Mouse (Mus musculus) thymus, postnatal 10 days (tissue): ENCODE measurements around the gene 2610301B20Rik.
"Not testable (repeated sequence)": the region's sequence is repeated elsewhere in the genome, so short reads cannot be mapped to it uniquely, and the experiment has no call there.

ENCODE experiments used
- DNase-seq, 2 experiments: peaks; one replicate each; pipeline ENCODE4 v3.0.0; 2021; ENCODE audit warnings: low spot score in 2 of 2

Gene 2610301B20Rik

GRCm38 (mm10) chr4:10911417-10911816 lies 37.1 kb downstream of the 2610301B20Rik start:
- DNase-seq, result not testable (repeated sequence)

GRCm38 (mm10) chr4:10911909-10912478 lies 37.7 kb downstream of the 2610301B20Rik start:
- no peak for DNase-seq

GRCm38 (mm10) chr4:10912611-10913301 lies 38.5 kb downstream of the 2610301B20Rik start:
- DNase-seq, result peak; percentile 86 to 96

DNA sequence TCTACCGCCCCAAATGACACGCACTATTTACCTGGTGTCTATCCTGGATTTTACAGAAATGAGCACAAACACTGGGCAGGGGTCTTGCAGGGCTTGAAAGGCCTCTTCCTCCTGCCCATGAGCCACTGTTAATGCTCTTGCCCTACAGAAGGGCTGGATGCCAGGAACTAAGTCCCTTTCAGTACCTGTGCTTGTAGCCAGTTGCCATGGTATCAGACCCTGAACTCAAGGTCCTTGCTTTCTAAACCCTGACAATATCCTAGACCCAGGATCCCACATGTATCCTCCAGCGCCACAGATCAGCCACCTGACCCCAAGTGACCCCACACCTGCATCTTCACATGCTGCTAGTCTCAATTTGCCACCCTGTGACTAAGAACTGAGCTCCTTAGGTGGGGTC lies 39.1 kb downstream of the 2610301B20Rik start:
- no peak for DNase-seq

DNA sequence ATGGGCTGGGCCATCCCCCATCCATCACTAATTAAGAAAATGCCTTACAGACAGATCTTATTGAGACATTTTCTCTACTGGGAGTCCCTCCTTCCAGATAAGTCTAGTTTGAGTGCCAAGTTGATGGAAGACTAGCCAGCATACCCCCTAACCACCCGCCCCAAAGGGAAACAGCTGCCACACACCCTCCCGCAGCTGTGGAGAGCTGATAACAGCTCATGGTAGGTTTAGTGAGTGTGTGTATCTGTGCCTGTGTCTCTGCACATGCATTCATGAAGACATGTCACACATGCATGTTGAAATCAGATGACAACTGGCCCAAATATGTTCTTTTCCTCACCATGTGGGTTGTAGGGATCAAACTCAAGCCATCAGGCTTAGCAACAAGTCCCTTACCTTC lies 40.5 kb downstream of the 2610301B20Rik start:
- peak; percentile 58 to 62 for DNase-seq

- DNase-seq, result no peak
Observed at GRCm38 (mm10) chr4:10915271-10915670, 41.0 kb downstream of the 2610301B20Rik start.

DNA sequence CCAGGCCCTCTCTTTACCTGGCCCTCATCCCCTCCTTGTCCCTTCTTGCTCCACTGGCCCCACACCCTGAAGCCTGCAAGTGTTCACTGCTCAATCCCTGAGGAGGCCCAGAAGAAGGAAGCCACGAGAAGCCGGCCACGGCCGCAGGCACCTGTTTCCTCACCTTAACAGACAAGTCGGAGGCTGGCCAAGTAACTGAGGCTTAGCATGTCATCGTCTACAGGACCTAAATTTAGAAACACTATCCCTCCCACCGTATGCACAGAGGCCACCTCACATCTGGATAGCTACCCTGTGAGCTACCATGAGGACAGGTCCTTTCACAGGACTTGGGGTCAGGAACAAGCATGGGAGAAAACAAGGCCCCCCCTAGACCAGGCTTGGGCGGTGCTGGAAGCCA lies 44.1 kb downstream of the 2610301B20Rik start:
- no peak for DNase-seq

DNA sequence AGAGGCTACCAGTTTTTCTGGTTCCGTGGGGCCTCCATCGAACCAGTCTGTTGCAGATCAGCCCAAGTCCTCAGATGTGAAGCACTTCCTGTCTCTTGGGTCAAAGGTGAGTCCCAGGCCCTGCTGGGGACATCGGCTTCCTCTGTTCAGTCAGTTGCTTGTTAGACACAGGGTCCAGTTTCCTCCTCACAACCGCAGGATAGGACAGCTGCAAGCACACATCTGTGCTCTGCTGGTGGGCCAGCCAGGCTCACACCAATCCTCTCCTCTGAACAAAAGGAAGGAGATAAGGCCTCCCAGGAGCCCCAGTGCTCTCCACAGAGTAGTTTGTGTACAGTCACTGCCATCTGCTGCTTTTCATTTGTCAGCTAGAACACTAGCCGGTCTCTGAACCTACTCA lies 44.8 kb downstream of the 2610301B20Rik start:
- DNase-seq, result peak; percentile 40 to 45

DNA sequence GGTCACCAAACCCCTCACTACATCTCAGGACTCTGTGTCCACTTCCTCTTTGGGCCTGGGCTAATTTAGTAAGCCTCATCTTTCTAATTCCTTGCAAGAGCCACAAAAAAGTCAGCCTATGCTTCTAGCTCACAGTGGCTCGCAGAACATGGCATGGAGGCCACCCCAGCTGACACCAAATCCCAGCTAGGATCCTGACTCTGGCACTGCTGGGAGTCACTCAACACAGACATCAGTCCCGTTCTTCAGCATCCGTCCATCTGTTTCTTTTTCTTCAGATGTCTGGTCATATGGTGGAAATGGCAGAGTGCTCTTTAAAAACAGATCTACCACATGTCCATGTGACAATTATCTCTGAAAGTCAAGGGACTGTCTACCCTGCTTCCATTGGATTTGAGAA lies 45.2 kb downstream of the 2610301B20Rik start:
- DNase-seq, result no peak

DNA sequence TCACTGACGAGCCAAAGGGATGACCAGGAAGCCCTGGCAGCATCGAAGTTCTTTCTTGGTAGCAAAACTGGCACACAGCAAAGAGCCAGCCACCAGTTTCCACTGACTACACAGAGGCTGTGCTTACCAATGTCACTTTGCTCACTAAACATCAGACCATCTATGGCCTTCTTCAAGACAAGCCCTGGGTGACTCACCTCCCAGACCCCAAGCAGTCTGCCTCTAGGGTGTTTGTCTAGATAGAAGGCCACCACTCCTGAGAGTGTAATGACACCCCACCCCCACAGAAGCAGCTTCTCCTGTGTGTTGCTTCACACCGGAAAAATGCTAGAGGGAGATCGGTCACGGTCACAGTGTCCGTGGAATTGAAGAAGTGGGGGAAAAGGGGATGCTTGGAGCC lies 45.7 kb downstream of the 2610301B20Rik start:
- DNase-seq, result no peak

DNA sequence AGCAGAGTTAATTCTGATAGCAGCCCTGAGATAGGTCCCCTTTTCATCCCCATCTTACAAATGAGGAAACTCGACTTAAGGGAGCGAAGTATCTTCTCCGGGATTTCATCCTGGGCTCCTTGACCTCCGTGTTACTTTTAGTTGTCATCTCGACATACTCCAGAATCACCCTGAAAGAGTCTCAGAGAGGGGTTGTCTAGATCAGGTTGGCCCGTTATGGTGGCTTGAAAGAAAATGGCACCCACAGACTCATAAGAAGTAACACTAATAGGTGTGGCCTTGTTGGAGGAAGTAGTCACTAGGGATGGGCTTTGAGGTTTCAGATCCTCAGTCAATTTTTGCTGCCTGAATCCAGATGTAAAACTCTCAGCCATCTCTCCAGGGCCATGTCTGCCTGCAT lies 46.3 kb downstream of the 2610301B20Rik start:
- DNase-seq, result no peak

DNA sequence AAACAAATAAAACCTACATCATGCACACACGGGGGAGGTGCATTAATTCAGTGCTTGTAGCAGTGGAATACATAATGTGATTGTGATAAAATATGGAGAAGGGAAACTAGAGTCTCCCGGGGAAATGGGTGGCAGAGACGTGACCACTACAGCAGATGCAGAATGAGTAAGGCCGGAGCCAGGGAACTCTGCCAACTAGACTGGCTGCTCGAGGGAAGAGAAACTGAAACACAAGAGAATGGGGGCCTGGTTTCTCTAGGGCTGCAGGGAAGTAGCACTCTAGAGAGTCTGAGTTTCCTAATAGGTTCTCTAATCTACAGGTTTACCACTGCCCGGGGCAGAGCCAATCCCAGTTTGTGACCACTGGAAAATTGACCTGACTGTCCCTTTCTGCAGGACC lies 48.9 kb downstream of the 2610301B20Rik start:
- no peak for DNase-seq

- no peak for DNase-seq
Observed at GRCm38 (mm10) chr4:10924140-10924539, 49.8 kb downstream of the 2610301B20Rik start.

- no peak for DNase-seq
Observed at GRCm38 (mm10) chr4:10924541-10924940, 50.2 kb downstream of the 2610301B20Rik start.

DNA sequence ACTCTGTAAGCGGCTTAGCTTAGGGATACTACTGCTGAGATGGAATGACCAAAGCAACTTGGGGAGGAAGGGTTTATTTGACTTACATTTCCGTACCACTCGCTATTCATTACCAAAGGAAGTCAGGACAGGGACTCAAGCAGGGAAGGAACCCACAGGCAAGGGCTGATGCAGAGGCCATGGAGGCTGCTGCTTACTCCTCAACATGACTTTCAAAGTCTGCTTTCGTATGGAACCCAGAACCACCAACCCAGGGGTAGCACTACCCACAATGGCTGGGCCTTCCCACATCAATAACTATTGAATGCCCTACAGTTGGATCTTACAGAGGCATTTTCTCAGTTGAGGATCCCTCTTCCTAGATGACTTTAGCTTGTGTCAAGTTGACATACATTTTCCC lies 52.1 kb downstream of the 2610301B20Rik start:
- no peak for DNase-seq

GRCm38 (mm10) chr4:10928158-10928557 lies 53.9 kb downstream of the 2610301B20Rik start:
- no peak for DNase-seq

DNA sequence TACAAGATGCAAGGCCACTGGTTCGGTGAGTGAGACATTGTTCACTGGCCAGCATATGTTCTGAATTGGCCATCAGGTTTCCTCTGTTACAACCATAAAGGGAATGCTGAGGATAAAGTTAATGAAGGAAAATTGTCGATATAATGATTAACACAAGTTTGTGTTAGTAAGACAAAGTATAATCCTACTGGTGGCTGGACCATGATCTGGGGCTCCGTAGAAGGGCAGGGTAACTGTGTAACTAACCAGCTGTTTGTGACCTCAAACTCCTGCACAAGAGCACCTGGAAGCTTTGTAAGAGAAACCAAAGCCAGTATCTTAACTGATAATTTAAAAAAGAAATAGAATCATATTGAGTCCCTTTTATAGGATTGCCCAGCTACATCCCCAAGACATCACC lies 55.4 kb downstream of the 2610301B20Rik start:
- DNase-seq, result no peak

- no peak for DNase-seq
Observed at GRCm38 (mm10) chr4:10931040-10931439, 56.7 kb downstream of the 2610301B20Rik start.

DNA sequence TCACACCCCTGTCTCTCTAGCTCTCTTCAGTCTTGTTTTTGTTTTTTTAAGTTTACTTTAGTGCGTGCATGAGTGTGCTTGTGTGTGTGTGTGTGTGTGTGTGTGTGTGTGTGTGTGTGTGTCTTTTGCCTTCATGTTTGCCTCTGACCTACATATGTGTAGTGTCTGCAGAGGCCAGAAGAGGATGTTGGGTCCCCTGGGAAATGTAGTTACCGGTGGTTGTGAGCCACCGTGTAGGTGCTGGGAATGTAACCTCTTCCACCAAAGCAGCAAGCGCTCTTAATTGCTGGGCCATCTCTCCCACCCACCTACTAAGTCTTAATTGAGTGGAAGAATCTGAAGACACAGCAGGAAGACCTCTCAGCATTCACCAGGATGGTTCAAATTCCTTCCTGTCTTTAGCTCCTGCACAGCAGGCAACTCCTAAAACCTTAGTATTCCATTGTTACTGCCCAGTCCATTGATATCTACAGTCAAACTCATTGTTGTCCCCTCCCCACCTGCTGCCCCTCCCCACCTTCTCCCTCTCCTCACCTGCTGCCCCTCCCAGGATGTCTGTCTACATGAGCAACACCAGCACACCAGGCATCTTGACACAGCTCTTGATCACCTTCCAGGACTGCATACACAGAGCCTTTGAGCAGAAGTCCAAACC lies 57.9 kb downstream of the 2610301B20Rik start:
- DNase-seq, result no peak

DNA sequence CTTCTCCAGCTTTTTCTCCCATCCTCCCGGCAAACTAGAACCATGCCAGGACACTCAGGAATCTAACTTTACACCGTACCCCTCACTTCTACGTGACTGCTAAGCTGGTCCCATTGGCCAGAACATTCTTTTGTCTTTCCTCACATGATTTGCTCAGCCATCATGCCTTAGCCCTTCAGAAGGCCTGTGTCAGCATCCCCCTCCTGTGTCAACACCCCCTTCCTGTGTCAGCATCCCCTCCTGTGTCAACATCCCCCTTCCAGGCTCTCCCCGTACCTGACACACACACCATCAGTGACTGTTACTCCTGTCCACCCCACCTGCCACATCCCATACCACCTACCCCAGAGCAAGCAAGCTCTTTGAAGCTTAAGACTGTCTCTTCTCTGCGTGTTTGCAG lies 58.5 kb downstream of the 2610301B20Rik start:
- DNase-seq, result no peak

DNA sequence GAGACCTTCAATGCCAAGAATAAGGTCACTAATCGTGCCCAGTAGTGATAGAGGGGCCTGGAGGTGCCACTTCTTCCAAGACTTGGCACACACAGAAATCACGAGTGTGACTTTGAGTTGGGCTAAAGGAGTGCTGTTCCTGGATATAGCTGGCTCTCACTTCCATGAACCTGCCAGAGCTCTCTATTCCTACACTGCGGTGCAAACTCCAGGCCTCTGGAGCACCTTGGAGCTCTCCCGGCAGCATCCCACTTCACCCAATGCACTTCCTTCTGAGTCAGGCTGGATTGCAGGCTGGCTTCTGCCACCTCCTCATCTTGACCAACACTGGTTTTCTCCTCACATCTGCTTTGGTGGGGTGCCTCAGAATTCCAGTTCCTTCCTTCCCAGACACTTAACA lies 62.5 kb downstream of the 2610301B20Rik start:
- DNase-seq, result no peak
